9 mouse cellular contexts compared by ENCODE assay signal in the genomic region with DNA sequence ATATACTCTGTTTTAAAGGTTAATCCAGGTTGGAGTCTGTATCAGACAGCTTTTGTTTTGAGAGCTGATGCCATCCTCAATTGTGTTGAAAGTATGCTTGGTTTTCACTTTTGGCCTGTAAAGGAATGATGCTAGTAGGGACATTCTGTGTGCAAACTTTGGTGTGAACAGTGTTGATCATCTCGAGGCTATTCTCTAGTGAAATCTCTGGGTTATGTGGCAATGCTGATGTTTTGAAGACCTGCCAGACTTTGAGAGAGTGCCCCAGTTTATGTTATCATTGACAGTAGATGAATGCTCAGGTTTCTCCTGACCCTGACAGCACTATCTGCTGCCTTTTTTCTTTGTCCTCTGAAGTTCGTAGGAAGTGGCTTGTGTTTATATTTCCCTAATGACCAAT. TPM values are rescaled to one million over a fixed set of nuclear protein-coding genes. Genes with fewer than 3 reads are reported as not detected.
A peak's percentile ranks its signal among the peaks of the same experiment; 100 is the strongest.
DNase-seq lines count a peak whose midpoint lies in the region; ATAC-seq and TF ChIP-seq lines count a peak whose summit lies in the region.
"Had no signal": no experiment of that assay in that cellular context is flagged by ENCODE, and none has a peak within 500 bp of the region (broad histone marks: within the 10 kb centered on the region; RNA-seq: fewer than 3 reads in every experiment).

No protein-coding gene starts in this region.

- no peak overlapping the region for H3K9ac ChIP-seq in heart, embryonic 11.5 days (ENCODE audit: low read depth, low read length)

- peak overlapping the region; percentile 99 for H3K4me3 ChIP-seq in heart, embryonic 11.5 days (ENCODE audit: low read depth, low read length)
- peak overlapping the region; percentile 80 for H3K4me3 ChIP-seq in G1E (ENCODE audit: low read depth, low read length)
- H3K4me3 ChIP-seq in macrophage (ENCODE audit: inconsistent target) = peak overlapping the region; percentile 96; the same call in 1 of the 2 replicates

- no peak for TF ChIP-seq CTCF in G1E (IDR thresholded peaks at IDR 0.05; ENCODE audit: low read depth, low read length)

- peaks cover 11% of the 10 kb centered on the region for H3K4me1 ChIP-seq in heart, embryonic 11.5 days (ENCODE audit: control insufficient read depth, insufficient read depth, low read length)
- peaks cover 65% of the 10 kb centered on the region for H3K4me1 ChIP-seq in G1E (ENCODE audit: insufficient read depth, low read depth, low read length)

- H3K36me3 ChIP-seq in heart, embryonic 11.5 days (ENCODE audit: control insufficient read depth, insufficient read depth, low read length) = no peaks in the 10 kb centered on the region
- peaks cover 31% of the 10 kb centered on the region for H3K36me3 ChIP-seq in G1E (replicated peaks)
- H3K36me3 ChIP-seq in macrophage (ENCODE audit: inconsistent target) = peaks cover 4% of the 10 kb centered on the region; the same call in 1 of the 2 replicates

- 52% methylated on average over 2 of the region's 2 CpGs for WGBS in heart, embryonic 11.5 days (ENCODE audit: insufficient replicate concordance)
- WGBS in macrophage (ENCODE audit: missing documents) = 71% methylated on average over 2 of the region's 2 CpGs

- H3K27ac ChIP-seq in heart, embryonic 11.5 days (ENCODE audit: low read depth, low read length) = no peak overlapping the region
- no peak overlapping the region for H3K27ac ChIP-seq in macrophage

- peaks cover 44% of the 10 kb centered on the region for H3K79me2 ChIP-seq in macrophage (ENCODE audit: inconsistent target)

- DNase-seq in heart, adult 8-10 months (ENCODE audit: low spot score) = no peak
- DNase-seq in G1E (ENCODE audit: low spot score) = no peak
- DNase-seq in gonadal fat pad, adult 2 months (ENCODE audit: low read depth) = peak; percentile 90
- DNase-seq in testis, postnatal 14 days (ENCODE audit: low spot score) = no peak
- no peak for DNase-seq in kidney, adult 8-10 months
- DNase-seq in cerebellum, adult 11 months = no peak
- DNase-seq: cerebellum, adult 8-10 months had no signal

- ATAC-seq in heart, embryonic 11.5 days (replicated peaks; ENCODE audit: insufficient number of reproducible peaks, low FRiP score, low TSS enrichment) = no peak
- no peak for ATAC-seq in G1E (ENCODE audit: extremely low read depth, insufficient number of reproducible peaks, low FRiP score, poor library complexity, severe bottlenecking)

- H3K9me3 ChIP-seq in heart, embryonic 11.5 days (replicated peaks; ENCODE audit: control insufficient read depth, low read length) = no peaks in the 10 kb centered on the region
- no peaks in the 10 kb centered on the region for H3K9me3 ChIP-seq in G1E (replicated peaks)

- H3K27me3 ChIP-seq in heart, embryonic 11.5 days (ENCODE audit: control insufficient read depth, insufficient read depth, low read length) = no peaks in the 10 kb centered on the region
- no peaks in the 10 kb centered on the region for H3K27me3 ChIP-seq in G1E (ENCODE audit: insufficient read depth, low read length)

- peak overlapping the region; percentile 90 for H3K4me2 ChIP-seq in heart, embryonic 11.5 days

RNA-seq across cellular contexts. Expression of a gene that starts 1.2 kb away (rescaled TPM):
- polyA plus RNA-seq in heart, embryonic 11.5 days (2014; fragmentation: Nextera tagmentation; extraction: Ambion mirVana) = 5.7 and 6.6 TPM in 2 replicates
- 10 to 100 TPM in 3 of 4 experiments, 1 to 10 TPM in 1; 9.8 to 13.2 (median 11.0) TPM for total RNA-seq in heart, adult 8-10 months (2022)
- 2.9 and 3.3 TPM in 2 replicates for total RNA-seq in G1E (2014; fragmentation: Nextera tagmentation)
- 3.5 and 4.3 TPM in 2 replicates for total RNA-seq in G1E (2017)
- 0.25 and 0.44 TPM in 2 replicates for polyA plus RNA-seq in G1E (2012)
- 1.2 and 1.3 TPM in 2 replicates for polyA plus RNA-seq in gonadal fat pad, adult 2 months (2012; rRNA removed)
- 1 to 10 TPM in 13 of 26 experiments, under 1 TPM in 6, not detected in 7; 0.26 to 4.1 (median 1.7) TPM for total RNA-seq in macrophage (2018; cell fraction: chromatin; rRNA removed)
- under 1 TPM; 0.05 to 0.96 (median 0.38) TPM for total RNA-seq in macrophage (2018; cell fraction: cytosol; rRNA removed)
- total RNA-seq in macrophage (2018; cell fraction: nucleus; rRNA removed) = 1 to 10 TPM in 10 of 26 experiments, under 1 TPM in 12, not detected in 4; 0.12 to 2.5 (median 0.78) TPM
- polyA plus RNA-seq in macrophage (2018) = 0.44 to 0.59 TPM (median 0.54 TPM) in 3 replicates

RNA-seq across cellular contexts. Expression of a gene that starts 1.4 kb away (rescaled TPM):
- polyA plus RNA-seq in heart, embryonic 11.5 days (2014; fragmentation: Nextera tagmentation; extraction: Ambion mirVana) = 57.4 and 68.0 TPM in 2 replicates
- total RNA-seq in heart, adult 8-10 months (2022) = 100 to 1,000 TPM in 2 of 4 experiments, 10 to 100 TPM in 2; 99.6 to 103 (median 101) TPM
- total RNA-seq in G1E (2014; fragmentation: Nextera tagmentation) = 27.5 and 41.3 TPM in 2 replicates
- total RNA-seq in G1E (2017) = 20.7 and 29.2 TPM in 2 replicates
- 12.7 and 20.7 TPM in 2 replicates for polyA plus RNA-seq in G1E (2012)
- polyA plus RNA-seq in gonadal fat pad, adult 2 months (2012; rRNA removed) = 37.0 and 48.9 TPM in 2 replicates
- 10 to 100 TPM in 15 of 26 experiments, 1 to 10 TPM in 11; 2.1 to 33.8 (median 14.0) TPM for total RNA-seq in macrophage (2018; cell fraction: chromatin; rRNA removed)
- total RNA-seq in macrophage (2018; cell fraction: cytosol; rRNA removed) = 1 to 10 TPM; 4.2 to 7.4 (median 5.9) TPM
- total RNA-seq in macrophage (2018; cell fraction: nucleus; rRNA removed) = 10 to 100 TPM in 9 of 26 experiments, 1 to 10 TPM in 17; 2.5 to 20.4 (median 8.6) TPM
- polyA plus RNA-seq in macrophage (2018) = 3.2 to 10.7 TPM (median 7.0 TPM) in 3 replicates

RNA-seq across cellular contexts. Expression of a gene that starts 46.0 kb away (rescaled TPM):
- 26.9 and 29.0 TPM in 2 replicates for polyA plus RNA-seq in heart, embryonic 11.5 days (2014; fragmentation: Nextera tagmentation; extraction: Ambion mirVana)
- 100 to 1,000 TPM in 1 of 4 experiments, 10 to 100 TPM in 3; 69.5 to 108 (median 85.9) TPM for total RNA-seq in heart, adult 8-10 months (2022)
- total RNA-seq in G1E (2014; fragmentation: Nextera tagmentation) (15.7 and 20.9 TPM in 2 replicates), G1E (2017) (14.4 and 16.0 TPM in 2 replicates)
- polyA plus RNA-seq in G1E (2012) (1.6 and 3.7 TPM in 2 replicates), macrophage (2018) (5.9 to 7.3 TPM (median 5.9 TPM) in 3 replicates)
- polyA plus RNA-seq in gonadal fat pad, adult 2 months (2012; rRNA removed) = 13.7 and 14.6 TPM in 2 replicates
- total RNA-seq in macrophage (2018; cell fraction: chromatin; rRNA removed) = 1 to 10 TPM in 25 of 26 experiments, under 1 TPM in 1; 0.29 to 8.1 (median 2.5) TPM
- 1 to 10 TPM; 3.2 to 8.3 (median 5.4) TPM for total RNA-seq in macrophage (2018; cell fraction: cytosol; rRNA removed)
- 10 to 100 TPM in 2 of 26 experiments, 1 to 10 TPM in 24; 1.3 to 11.5 (median 5.3) TPM for total RNA-seq in macrophage (2018; cell fraction: nucleus; rRNA removed)

RNA-seq across cellular contexts. Expression of a gene that starts 46.0 kb away (rescaled TPM):
- polyA plus RNA-seq in heart, embryonic 11.5 days (2014; fragmentation: Nextera tagmentation; extraction: Ambion mirVana) = 1.1 and 2.5 TPM in 2 replicates
- 1 to 10 TPM in 3 of 4 experiments, under 1 TPM in 1; 0.92 to 2.3 (median 1.4) TPM for total RNA-seq in heart, adult 8-10 months (2022)
- total RNA-seq in G1E (2014; fragmentation: Nextera tagmentation) = 4.1 and 5.5 TPM in 2 replicates
- total RNA-seq in G1E (2017) = 4.4 and 6.0 TPM in 2 replicates
- 2.2 and 2.7 TPM in 2 replicates for polyA plus RNA-seq in G1E (2012)
- 0.47 and 0.51 TPM in 2 replicates for polyA plus RNA-seq in gonadal fat pad, adult 2 months (2012; rRNA removed)
- 10 to 100 TPM in 1 of 26 experiments, 1 to 10 TPM in 16, under 1 TPM in 2, not detected in 7; 0.62 to 10.1 (median 2.2) TPM for total RNA-seq in macrophage (2018; cell fraction: chromatin; rRNA removed)
- total RNA-seq in macrophage (2018; cell fraction: cytosol; rRNA removed) = under 1 TPM in 22 of 26 experiments, not detected in 4; 0.05 to 0.90 (median 0.24) TPM
- 1 to 10 TPM in 10 of 26 experiments, under 1 TPM in 8, not detected in 8; 0.38 to 4.0 (median 1.2) TPM for total RNA-seq in macrophage (2018; cell fraction: nucleus; rRNA removed)
- polyA plus RNA-seq in macrophage (2018) = 0.14 to 1.1 TPM (median 0.17 TPM) in 3 replicates

RNA-seq across cellular contexts. Expression of a gene that starts 46.2 kb away (rescaled TPM):
- polyA plus RNA-seq in heart, embryonic 11.5 days (2014; fragmentation: Nextera tagmentation; extraction: Ambion mirVana) = 56.0 and 58.0 TPM in 2 replicates
- 10 to 100 TPM; 18.9 to 20.2 (median 19.5) TPM for total RNA-seq in heart, adult 8-10 months (2022)
- 99.2 and 113 TPM in 2 replicates for total RNA-seq in G1E (2014; fragmentation: Nextera tagmentation)
- total RNA-seq in G1E (2017) = 115 and 118 TPM in 2 replicates
- 2.9 and 4.0 TPM in 2 replicates for polyA plus RNA-seq in G1E (2012)
- 31.6 and 36.2 TPM in 2 replicates for polyA plus RNA-seq in gonadal fat pad, adult 2 months (2012; rRNA removed)
- total RNA-seq in macrophage (2018; cell fraction: chromatin; rRNA removed) = 100 to 1,000 TPM in 17 of 26 experiments, 10 to 100 TPM in 9; 48.1 to 165 (median 119) TPM
- total RNA-seq in macrophage (2018; cell fraction: cytosol; rRNA removed) = 10 to 100 TPM; 10.7 to 23.4 (median 17.4) TPM
- total RNA-seq in macrophage (2018; cell fraction: nucleus; rRNA removed) = 100 to 1,000 TPM in 5 of 26 experiments, 10 to 100 TPM in 21; 29.4 to 122 (median 62.3) TPM
- polyA plus RNA-seq in macrophage (2018) = 13.2 to 17.7 TPM (median 17.0 TPM) in 3 replicates
